Mouse (Mus musculus): ENCODE results near the gene Nckipsd.

The Nckipsd gene

GRCm38 (mm10) chr9:108792307-108792706, 15.9 kb upstream of the Nckipsd start:
- no peak for DNase-seq (ENCODE audit: low read depth, low spot score)
- no peaks in the 10 kb centered on the region for H3K27me3 ChIP-seq (ENCODE audit: control insufficient read depth, insufficient read depth, low read length, poor library complexity, severe bottlenecking)
- H3K36me3 ChIP-seq (ENCODE audit: control insufficient read depth, insufficient read depth, low read length, poor library complexity, severe bottlenecking): peaks cover 2% of the 10 kb centered on the region; the same call in 1 of the 2 replicates

- H3K27me3 ChIP-seq (ENCODE audit: control insufficient read depth, insufficient read depth, low read length, poor library complexity, severe bottlenecking): no peaks in the 10 kb centered on the region
- H3K36me3 ChIP-seq (ENCODE audit: control insufficient read depth, insufficient read depth, low read length, poor library complexity, severe bottlenecking): peaks cover 6% of the 10 kb centered on the region
- DNase-seq (ENCODE audit: low read depth, low spot score): peak; percentile 28
Observed at GRCm38 (mm10) chr9:108792730-108793129, 15.4 kb upstream of the Nckipsd start.

GRCm38 (mm10) chr9:108795281-108795680, 12.9 kb upstream of the Nckipsd start:
- peaks cover 11% of the 10 kb centered on the region for H3K36me3 ChIP-seq (ENCODE audit: control insufficient read depth, insufficient read depth, low read length, poor library complexity, severe bottlenecking)

GRCm38 (mm10) chr9:108795762-108796161, 12.4 kb upstream of the Nckipsd start:
- DNase-seq (ENCODE audit: low read depth, low spot score): no peak
- Histone ChIP-seq H3K36me3 (ENCODE audit: control insufficient read depth, insufficient read depth, low read length, poor library complexity, severe bottlenecking) (peaks cover 11% of the 10 kb centered on the region), H3K27me3 (ENCODE audit: control insufficient read depth, insufficient read depth, low read length, poor library complexity, severe bottlenecking) (no peaks in the 10 kb centered on the region)

More at GRCm38 (mm10) chr9:108795281-108795680, 12.9 kb upstream of the Nckipsd start:
- no peaks in the 10 kb centered on the region for H3K27me3 ChIP-seq (ENCODE audit: control insufficient read depth, insufficient read depth, low read length, poor library complexity, severe bottlenecking)
- no peak for DNase-seq (ENCODE audit: low read depth, low spot score)

- H3K27me3 ChIP-seq (ENCODE audit: control insufficient read depth, insufficient read depth, low read length, poor library complexity, severe bottlenecking): no peaks in the 10 kb centered on the region
- no peak for DNase-seq (ENCODE audit: low read depth, low spot score)
- H3K36me3 ChIP-seq (ENCODE audit: control insufficient read depth, insufficient read depth, low read length, poor library complexity, severe bottlenecking): peaks cover 11% of the 10 kb centered on the region
Observed at GRCm38 (mm10) chr9:108796351-108796981, 11.7 kb upstream of the Nckipsd start.

- peaks cover 11% of the 10 kb centered on the region for H3K36me3 ChIP-seq (ENCODE audit: control insufficient read depth, insufficient read depth, low read length, poor library complexity, severe bottlenecking)
- DNase-seq (ENCODE audit: low read depth, low spot score): no peak
- no peaks in the 10 kb centered on the region for H3K27me3 ChIP-seq (ENCODE audit: control insufficient read depth, insufficient read depth, low read length, poor library complexity, severe bottlenecking)
Observed at GRCm38 (mm10) chr9:108797477-108797876, 10.7 kb upstream of the Nckipsd start.

GRCm38 (mm10) chr9:108798508-108799075, 9.6 kb upstream of the Nckipsd start:
- Histone ChIP-seq H3K36me3 (ENCODE audit: control insufficient read depth, insufficient read depth, low read length, poor library complexity, severe bottlenecking) (peaks cover 11% of the 10 kb centered on the region), H3K27me3 (ENCODE audit: control insufficient read depth, insufficient read depth, low read length, poor library complexity, severe bottlenecking) (no peaks in the 10 kb centered on the region)
- no peak for DNase-seq (ENCODE audit: low read depth, low spot score)

GRCm38 (mm10) chr9:108799564-108799963, 8.6 kb upstream of the Nckipsd start:
- H3K36me3 ChIP-seq (ENCODE audit: control insufficient read depth, insufficient read depth, low read length, poor library complexity, severe bottlenecking): peaks cover 13% of the 10 kb centered on the region
- H3K27me3 ChIP-seq (ENCODE audit: control insufficient read depth, insufficient read depth, low read length, poor library complexity, severe bottlenecking): no peaks in the 10 kb centered on the region
- DNase-seq (ENCODE audit: low read depth, low spot score): no peak

- Histone ChIP-seq H3K27me3 (ENCODE audit: control insufficient read depth, insufficient read depth, low read length, poor library complexity, severe bottlenecking) (no peaks in the 10 kb centered on the region), H3K36me3 (ENCODE audit: control insufficient read depth, insufficient read depth, low read length, poor library complexity, severe bottlenecking) (peaks cover 4% of the 10 kb centered on the region; the same call in 1 of the 2 replicates)
- no peak for DNase-seq (ENCODE audit: low read depth, low spot score)
Observed at GRCm38 (mm10) chr9:108805768-108806167, 2.4 kb upstream of the Nckipsd start.

- H3K27me3 ChIP-seq (ENCODE audit: control insufficient read depth, insufficient read depth, low read length, poor library complexity, severe bottlenecking): no peaks in the 10 kb centered on the region
- peaks cover 4% of the 10 kb centered on the region; the same call in 1 of the 2 replicates for H3K36me3 ChIP-seq (ENCODE audit: control insufficient read depth, insufficient read depth, low read length, poor library complexity, severe bottlenecking)
- no peak for DNase-seq (ENCODE audit: low read depth, low spot score)
Observed at GRCm38 (mm10) chr9:108806379-108806778, 1.8 kb upstream of the Nckipsd start.

- H3K36me3 ChIP-seq (ENCODE audit: control insufficient read depth, insufficient read depth, low read length, poor library complexity, severe bottlenecking): peaks cover 7% of the 10 kb centered on the region; the same call in 1 of the 2 replicates
- DNase-seq (ENCODE audit: low read depth, low spot score): no peak
- no peaks in the 10 kb centered on the region for H3K27me3 ChIP-seq (ENCODE audit: control insufficient read depth, insufficient read depth, low read length, poor library complexity, severe bottlenecking)
Observed at GRCm38 (mm10) chr9:108806831-108807230, 1.3 kb upstream of the Nckipsd start.

- H3K27me3 ChIP-seq (ENCODE audit: control insufficient read depth, insufficient read depth, low read length, poor library complexity, severe bottlenecking): no peaks in the 10 kb centered on the region
- peaks cover 7% of the 10 kb centered on the region; the same call in 1 of the 2 replicates for H3K36me3 ChIP-seq (ENCODE audit: control insufficient read depth, insufficient read depth, low read length, poor library complexity, severe bottlenecking)
- no peak for DNase-seq (ENCODE audit: low read depth, low spot score)
Observed at GRCm38 (mm10) chr9:108807674-108808073, 494 bp upstream of the Nckipsd start.

GRCm38 (mm10) chr9:108809188-108809587, 1.0 kb downstream of the Nckipsd start:
- H3K27me3 ChIP-seq (ENCODE audit: control insufficient read depth, insufficient read depth, low read length, poor library complexity, severe bottlenecking): no peaks in the 10 kb centered on the region
- peak; percentile 20 for DNase-seq (ENCODE audit: low read depth, low spot score)
- H3K36me3 ChIP-seq (ENCODE audit: control insufficient read depth, insufficient read depth, low read length, poor library complexity, severe bottlenecking): peaks cover 4% of the 10 kb centered on the region; the same call in 1 of the 2 replicates

GRCm38 (mm10) chr9:108809723-108810122, 1.6 kb downstream of the Nckipsd start:
- DNase-seq (ENCODE audit: low read depth, low spot score): peak; percentile 70
- Histone ChIP-seq H3K36me3 (ENCODE audit: control insufficient read depth, insufficient read depth, low read length, poor library complexity, severe bottlenecking) (peaks cover 3% of the 10 kb centered on the region; the same call in 1 of the 2 replicates), H3K27me3 (ENCODE audit: control insufficient read depth, insufficient read depth, low read length, poor library complexity, severe bottlenecking) (no peaks in the 10 kb centered on the region)

GRCm38 (mm10) chr9:108810516-108810915, 2.3 kb downstream of the Nckipsd start:
- H3K27me3 ChIP-seq (ENCODE audit: control insufficient read depth, insufficient read depth, low read length, poor library complexity, severe bottlenecking): no peaks in the 10 kb centered on the region
- H3K36me3 ChIP-seq (ENCODE audit: control insufficient read depth, insufficient read depth, low read length, poor library complexity, severe bottlenecking): peaks cover 3% of the 10 kb centered on the region; the same call in 1 of the 2 replicates

More at GRCm38 (mm10) chr9:108810516-108810915, 2.3 kb downstream of the Nckipsd start:
- DNase-seq (ENCODE audit: low read depth, low spot score): no peak
